1 mouse cellular context compared by ENCODE assay signal in the genomic region with DNA sequence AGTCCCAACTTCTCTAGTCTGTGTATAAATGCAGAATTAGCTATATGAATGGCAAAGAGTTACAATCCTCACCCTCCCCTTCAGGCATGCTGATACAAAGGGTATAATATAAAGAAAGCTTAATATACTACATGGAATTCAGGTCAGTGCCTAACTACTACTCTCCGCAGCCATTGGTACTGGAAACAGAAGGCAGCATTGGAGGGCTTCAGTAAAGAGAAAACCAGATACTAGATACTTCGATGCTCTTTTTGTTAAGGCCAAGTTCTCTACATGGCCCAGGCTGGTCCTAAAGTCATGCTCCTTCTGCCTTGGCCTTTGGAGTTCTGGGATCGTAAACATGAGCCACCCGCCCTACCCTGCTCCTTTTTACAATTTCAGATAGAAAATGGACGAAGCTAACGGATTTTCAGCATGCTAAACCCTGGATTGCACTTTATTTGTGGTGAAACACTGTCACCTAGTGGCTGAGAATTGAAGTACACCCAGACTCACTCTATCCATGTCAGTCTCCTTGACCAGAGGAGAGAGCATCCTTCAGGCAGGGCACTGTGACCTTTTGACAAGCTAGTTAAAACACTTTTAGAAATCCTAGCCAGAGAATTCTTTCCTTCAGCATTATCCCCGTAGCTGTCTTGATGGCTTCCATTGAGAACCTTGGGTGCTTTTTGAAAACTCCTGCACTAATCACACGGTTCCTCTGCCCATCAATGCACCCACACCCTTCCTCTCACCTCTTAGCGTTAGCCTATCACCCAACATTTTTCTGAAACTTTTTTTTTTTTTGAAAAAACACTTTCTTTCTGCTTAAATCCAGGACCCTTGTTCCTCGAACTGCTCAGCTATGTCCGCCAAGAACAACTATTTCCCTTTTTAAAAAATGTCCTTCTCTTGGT.
TF ChIP-seq lines count a peak whose summit lies in the region.

No protein-coding gene starts in this region.

TF ChIP-seq in myocyte, 11 proteins besides CTCF, POLR2A, EP300 and RAD21 (continued from another document):
- TF ChIP-seq E2F4 (IDR thresholded peaks at IDR 0.05; ENCODE audit: insufficient read depth) (no peak), TCF12 (IDR thresholded peaks at IDR 0.05; ENCODE audit: insufficient read depth, poor library complexity, severe bottlenecking) (no peak), SRF (IDR thresholded peaks at IDR 0.05; ENCODE audit: control insufficient read depth, insufficient read length, low read depth) (no peak), MYOG (IDR thresholded peaks at IDR 0.05; ENCODE audit: control insufficient read depth in 1 of 3, insufficient read depth in 1 of 3, insufficient read length in 2 of 3, low read depth in 2 of 3) (no peak), CEBPB (IDR thresholded peaks at IDR 0.05; ENCODE audit: insufficient read depth, poor library complexity, severe bottlenecking) (no peak), USF1 (IDR thresholded peaks at IDR 0.05; ENCODE audit: low read depth) (no peak), MYOD1 (IDR thresholded peaks at IDR 0.05; ENCODE audit: control insufficient read depth in 1 of 3, insufficient read length in 2 of 3, low read depth in 2 of 3) (no peak), MAX (IDR thresholded peaks at IDR 0.05; ENCODE audit: low read depth) (no peak)
